Mouse (Mus musculus) thymus, adult 2 months (tissue): ENCODE measurements around the gene Grin2b.

Experiments used
- CTCF ChIP-seq: fragments of 200-500 bp; IDR thresholded peaks from 2 replicates; pipeline ENCODE4 v1.5.1; 2012; ENCODE audit warnings: mild to moderate bottlenecking, control low read depth, low read length, moderate library complexity, borderline replicate concordance; ENCODE audit not compliant: control insufficient read depth, poor library complexity, insufficient read depth; ENCODE audit errors: extremely low read depth
- POLR2A ChIP-seq: fragments of 200-500 bp; IDR thresholded peaks from 2 replicates; pipeline ENCODE4 v1.6.1; 2012; ENCODE audit warnings: mild to moderate bottlenecking, low read length, control low read depth, moderate library complexity; ENCODE audit not compliant: control insufficient read depth, poor library complexity, insufficient read depth; ENCODE audit errors: extremely low read depth

GRCm38 (mm10) chr6:135874626-135875025, 298.7 kb downstream of the Grin2b start:
- TF ChIP-seq CTCF (no peak), POLR2A (no peak)
